Mouse (Mus musculus) MEL (cell line): ENCODE results near the gene Cln5. TPM values are rescaled to one million over a fixed set of nuclear protein-coding genes. Genes with fewer than 3 reads are reported as not detected.

Experiments used
- DNase-seq: peaks from one replicate; pipeline ENCODE4 v3.0.0; 2011; ENCODE audit warnings: low read depth, low spot score
- H3K27ac ChIP-seq: 2 replicates; pipeline ENCODE4 v1.5.1; 2012; ENCODE audit warnings: low read depth, mild to moderate bottlenecking, control low read depth, low read length, moderate library complexity; ENCODE audit not compliant: control insufficient read depth
- H3K27me3 ChIP-seq, 2 experiments: fragments of 150-350 bp in 1 of 2; sonication (generic) in 1 of 2; 2 replicates each; pipeline ENCODE4 v1.6.1; 2012; ENCODE audit warnings: low read length in 2 of 2, mild to moderate bottlenecking in 2 of 2, improper control_type of control experiment in 1 of 2, moderate library complexity in 1 of 2; ENCODE audit not compliant: insufficient read depth in 2 of 2, control insufficient read depth in 1 of 2
- H3K36me3 ChIP-seq, 2 experiments: 2 replicates each; pipeline ENCODE4 v1.6.1; 2012 to 2014; ENCODE audit warnings: low read length in 2 of 2, improper control_type of control experiment in 1 of 2, inconsistent platforms in 1 of 2, mild to moderate bottlenecking in 1 of 2; ENCODE audit not compliant: insufficient read depth in 2 of 2, control insufficient read depth in 1 of 2
- H3K4me1 ChIP-seq, 2 experiments: fragments of 150-350 bp in 1 of 2; sonication (generic) in 1 of 2; 2 replicates each; pipeline ENCODE4 v1.6.1; 2012; ENCODE audit warnings: low read length in 2 of 2, improper control_type of control experiment in 1 of 2, mild to moderate bottlenecking in 1 of 2; ENCODE audit not compliant: insufficient read depth in 2 of 2, control insufficient read depth in 1 of 2
- H3K4me3 ChIP-seq, 2 experiments: fragments of 150-350 bp in 1 of 2; sonication (generic) in 1 of 2; 2 replicates each; pipeline ENCODE4 v1.5.1; 2012; ENCODE audit warnings: low read depth in 2 of 2, low read length in 2 of 2, mild to moderate bottlenecking in 2 of 2, moderate library complexity in 2 of 2, control low read depth in 1 of 2, improper control_type of control experiment in 1 of 2; ENCODE audit not compliant: control insufficient read depth in 1 of 2, insufficient read depth in 1 of 2
- H3K79me2 ChIP-seq: 2 replicates; pipeline ENCODE4 v1.6.1; 2012; ENCODE audit warnings: mild to moderate bottlenecking, low read length, moderate library complexity; ENCODE audit not compliant: control insufficient read depth, poor library complexity, insufficient read depth
- H3K9ac ChIP-seq: 2 replicates; pipeline ENCODE4 v1.6.1; 2012; ENCODE audit warnings: low read depth, mild to moderate bottlenecking, control low read depth, low read length, moderate library complexity; ENCODE audit not compliant: control insufficient read depth, poor library complexity, severe bottlenecking
- H3K9me3 ChIP-seq: fragments of 150-350 bp; sonication (generic); replicated peaks from 2 replicates; pipeline ENCODE4 v1.6.1; 2012; ENCODE audit warnings: mild to moderate bottlenecking, low read length, improper control_type of control experiment, moderate library complexity; ENCODE audit not compliant: insufficient read depth
- CHD2 ChIP-seq: IDR thresholded peaks from 2 replicates; pipeline ENCODE4 v1.6.1; 2011; ENCODE audit warnings: low read length, improper control_type of control experiment
- EP300 ChIP-seq, 2 experiments: IDR thresholded peaks; 2 replicates each; pipeline ENCODE4 v1.6.1; 2011; ENCODE audit warnings: improper control_type of control experiment in 2 of 2, low read length in 2 of 2, low read depth in 1 of 2, mild to moderate bottlenecking in 1 of 2
- GABPA ChIP-seq: IDR thresholded peaks from 2 replicates; pipeline ENCODE4 v1.6.1; 2012; ENCODE audit warnings: low read depth, mild to moderate bottlenecking, inconsistent platforms, low read length, improper control_type of control experiment, moderate library complexity
- GATA1 ChIP-seq: IDR thresholded peaks from 2 replicates; pipeline ENCODE4 v1.6.1; 2011; ENCODE audit warnings: low read depth, low read length, improper control_type of control experiment
- JUND ChIP-seq: IDR thresholded peaks from 2 replicates; pipeline ENCODE4 v1.6.1; 2011; ENCODE audit warnings: low read depth, mild to moderate bottlenecking, improper control_type of control experiment, low read length
- KAT2A ChIP-seq: conservative IDR thresholded peaks from 2 replicates; pipeline ENCODE4 v1.6.1; 2012; ENCODE audit warnings: low read depth, low read length, improper control_type of control experiment, inconsistent platforms
- MAFK ChIP-seq: IDR thresholded peaks from 2 replicates; pipeline ENCODE4 v1.6.1; 2011; ENCODE audit warnings: low read depth, mild to moderate bottlenecking, low read length, improper control_type of control experiment, borderline replicate concordance
- MAX ChIP-seq: IDR thresholded peaks from 2 replicates; pipeline ENCODE4 v1.6.1; 2011; ENCODE audit warnings: low read length, improper control_type of control experiment
- MAZ ChIP-seq: IDR thresholded peaks from 2 replicates; pipeline ENCODE4 v1.6.1; 2012; ENCODE audit warnings: low read depth, mild to moderate bottlenecking, inconsistent platforms, low read length, improper control_type of control experiment
- MEF2A ChIP-seq: IDR thresholded peaks from 2 replicates; pipeline ENCODE4 v1.6.1; 2014; ENCODE audit warnings: low read depth, mild to moderate bottlenecking, inconsistent platforms, low read length, improper control_type of control experiment; ENCODE audit not compliant: poor library complexity, insufficient replicate concordance, severe bottlenecking; ENCODE audit errors: extremely low read depth
- MXI1 ChIP-seq: IDR thresholded peaks from 2 replicates; pipeline ENCODE4 v1.6.1; 2011; ENCODE audit warnings: mild to moderate bottlenecking, low read depth, low read length, improper control_type of control experiment
- MYB ChIP-seq: IDR thresholded peaks from 2 replicates; pipeline ENCODE4 v1.6.1; 2011; ENCODE audit warnings: mild to moderate bottlenecking, low read depth, low read length, improper control_type of control experiment
- MYC ChIP-seq: IDR thresholded peaks from 2 replicates; pipeline ENCODE4 v1.6.1; 2011; ENCODE audit warnings: low read depth, mild to moderate bottlenecking, low read length, improper control_type of control experiment, moderate library complexity
- NRF1 ChIP-seq: IDR thresholded peaks from 2 replicates; pipeline ENCODE4 v1.6.1; 2014; ENCODE audit warnings: low read depth, mild to moderate bottlenecking, inconsistent platforms, low read length, improper control_type of control experiment, moderate library complexity; ENCODE audit not compliant: poor library complexity, insufficient read depth, severe bottlenecking
- RAD21 ChIP-seq: IDR thresholded peaks from 2 replicates; pipeline ENCODE4 v1.6.1; 2011; ENCODE audit warnings: mild to moderate bottlenecking, low read depth, low read length, improper control_type of control experiment
- RCOR1 ChIP-seq: IDR thresholded peaks from 2 replicates; pipeline ENCODE4 v1.6.1; 2012; ENCODE audit warnings: low read depth, mild to moderate bottlenecking, inconsistent platforms, low read length, improper control_type of control experiment
- SMC3 ChIP-seq: IDR thresholded peaks from 2 replicates; pipeline ENCODE4 v1.6.1; 2011; ENCODE audit warnings: low read depth, low read length, improper control_type of control experiment
- TCF12 ChIP-seq: IDR thresholded peaks from 2 replicates; pipeline ENCODE4 v1.6.1; 2014; ENCODE audit warnings: low read depth, mild to moderate bottlenecking, inconsistent platforms, low read length, improper control_type of control experiment, moderate library complexity
- USF1 ChIP-seq: IDR thresholded peaks from 2 replicates; pipeline ENCODE4 v1.6.1; 2014; ENCODE audit warnings: low read depth, mild to moderate bottlenecking, inconsistent platforms, low read length, improper control_type of control experiment, moderate library complexity
- USF2 ChIP-seq, 2 experiments: IDR thresholded peaks; 2 replicates each; pipeline ENCODE4 v1.6.1; 2011 to 2012; ENCODE audit warnings: improper control_type of control experiment in 2 of 2, low read length in 2 of 2, borderline replicate concordance in 1 of 2, inconsistent platforms in 1 of 2, low read depth in 1 of 2, mild to moderate bottlenecking in 1 of 2; ENCODE audit not compliant: insufficient read depth in 1 of 2
- ZMIZ1 ChIP-seq: IDR thresholded peaks from 2 replicates; pipeline ENCODE4 v1.6.1; 2012; ENCODE audit warnings: low read depth, mild to moderate bottlenecking, inconsistent platforms, low read length, improper control_type of control experiment, moderate library complexity
- polyA plus RNA-seq, 2 experiments: library from polyadenylated mRNA; stranded (reverse) in 1 of 2; unstranded in 1 of 2; fragments of >175 nt in 1 of 2; fragments of >200 nt in 1 of 2; gene quantifications; 2 replicates each; pipeline versions ENCODE4 v1.2.1 to v1.2.4; 2012; ENCODE audit warnings: low replicate concordance in 2 of 2, low read depth in 1 of 2; ENCODE audit not compliant: insufficient read length in 2 of 2, insufficient read depth in 1 of 2, missing spikeins in 1 of 2
- total RNA-seq: library from RNA; depleted of rRNA; stranded (reverse); fragments of 300-350 nt; gene quantifications from 2 replicates; pipeline ENCODE4 v1.2.3, GENCODE M21; 2012

Gene Cln5
- total and polyA plus RNA-seq, 3 experiments: 12.3 to 99.4 (median 15.9) TPM

DNA sequence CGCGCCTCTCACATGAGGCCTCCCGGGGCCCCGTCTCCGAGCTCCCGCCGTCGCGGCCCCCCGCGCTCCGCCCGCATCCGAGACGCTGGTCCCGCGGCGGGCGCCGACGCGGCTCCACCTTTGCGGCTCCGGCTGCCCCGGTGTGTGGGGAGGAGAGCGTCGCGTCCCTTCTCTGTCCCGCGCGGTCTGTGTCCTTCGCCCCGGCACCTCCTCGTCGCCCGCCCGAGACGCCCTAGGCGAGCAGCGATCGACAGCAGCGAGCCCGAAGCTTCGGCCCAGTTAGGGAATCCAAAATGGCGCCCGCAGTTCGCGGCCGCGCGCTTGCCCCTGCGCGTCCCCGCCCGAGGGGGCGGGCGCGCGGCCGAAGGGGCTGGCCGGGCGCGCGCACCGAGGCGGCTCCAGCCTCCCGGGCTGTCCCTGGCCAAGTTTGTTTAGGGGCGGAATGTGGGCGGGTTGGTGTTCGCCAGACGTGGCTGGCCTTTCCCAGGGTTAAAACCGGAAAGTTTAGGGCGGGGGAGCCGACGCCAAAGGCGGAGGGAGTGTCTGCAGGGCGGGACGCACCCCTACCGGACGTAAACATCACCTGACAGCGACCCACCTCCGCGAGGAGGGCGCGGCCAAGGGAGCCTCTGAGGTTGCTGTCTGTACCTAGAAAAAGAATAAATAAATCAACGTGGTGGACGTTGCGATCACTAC lies 29.4 kb downstream of the Cln5 start, which contains the start of gene Fbxl3 (continued):
- peak; percentile 39; the same call in 1 of the 2 replicates for TF ChIP-seq NRF1
- peak; percentile 29; the same call in 1 of the 2 replicates for TF ChIP-seq RCOR1
- TF ChIP-seq SMC3: no peak
- no peak for TF ChIP-seq JUND

DNA sequence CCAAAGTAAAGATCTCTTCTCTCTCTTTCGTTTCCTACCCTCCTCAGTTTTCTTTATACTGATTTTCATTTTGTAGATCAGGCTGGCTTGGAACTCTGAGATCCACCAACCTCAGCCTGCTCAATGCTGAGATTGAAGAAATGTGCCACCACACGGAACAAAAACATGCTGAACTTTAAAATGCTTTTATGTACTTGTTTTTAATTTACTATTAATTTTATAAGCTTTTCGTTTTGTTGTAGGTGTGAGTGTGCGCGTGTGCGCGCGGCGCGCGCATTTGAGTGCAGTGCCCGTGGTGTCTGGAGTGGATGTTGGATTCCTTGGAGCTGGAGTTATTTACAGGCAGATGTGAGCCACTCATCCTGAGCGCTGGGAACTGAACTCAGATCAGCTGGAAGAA lies 30.3 kb downstream of the Cln5 start:
- Histone ChIP-seq H3K79me2 (peaks cover 24% of the 10 kb centered on the region), H3K27me3 (no peaks in the 10 kb centered on the region), H3K27ac (no peak overlapping the region), H3K9me3 (no peaks in the 10 kb centered on the region), H3K9ac (no peak overlapping the region)
- TF ChIP-seq USF2 (IDR thresholded peaks at IDR 0.05; ENCODE audit: borderline replicate concordance in 1 of 2, insufficient read depth in 1 of 2, low read depth in 1 of 2, low read length in 2 of 2) (no peak), SMC3 (no peak), MAFK (no peak), TCF12 (no peak), MAX (no peak), MYC (no peak), GATA1 (no peak), USF1 (no peak), RCOR1 (no peak), CHD2 (no peak), MAZ (no peak), KAT2A (no peak), EP300 (IDR thresholded peaks at IDR 0.05; ENCODE audit: low read depth in 1 of 2, low read length in 2 of 2) (no peak)
- TF ChIP-seq, all 39 proteins: peak for 0
- Histone ChIP-seq H3K4me3 (no peak overlapping the region), H3K36me3 (peaks cover 1 to 10% of the 10 kb centered on the region in 2 experiments; a peak in 3 of 4 replicates), H3K4me1 (peaks cover 0 to 4% of the 10 kb centered on the region in 2 experiments; a peak in 1 of 4 replicates)
- no peak for DNase-seq

DNA sequence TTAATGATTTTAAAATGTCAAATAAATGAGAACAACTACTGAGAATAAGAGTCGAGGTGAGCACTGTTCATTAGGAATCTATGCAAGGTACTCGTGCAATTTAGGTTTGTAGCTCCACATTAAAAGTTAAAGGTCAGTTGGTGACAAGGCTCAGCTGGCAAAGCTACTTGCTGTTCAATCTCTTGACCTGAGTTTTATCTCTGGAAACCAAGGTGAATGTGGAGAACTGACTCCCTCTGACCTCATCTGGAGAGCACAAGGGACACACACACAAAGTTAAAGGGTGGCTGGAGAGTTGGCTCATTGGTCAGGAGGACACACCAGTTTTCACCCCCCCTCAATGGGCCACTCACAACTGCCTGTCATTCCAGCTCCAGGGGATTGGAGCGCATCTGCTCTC lies 31.2 kb downstream of the Cln5 start:
- no peaks in the 10 kb centered on the region for H3K27me3 ChIP-seq
- DNase-seq: no peak
- no peak overlapping the region for H3K9ac ChIP-seq
- H3K27ac ChIP-seq: no peak overlapping the region
- H3K9me3 ChIP-seq: no peaks in the 10 kb centered on the region
- peaks cover 1 to 10% of the 10 kb centered on the region in 2 experiments; a peak in 3 of 4 replicates for H3K36me3 ChIP-seq
- H3K79me2 ChIP-seq: peaks cover 19% of the 10 kb centered on the region
- no peak overlapping the region for H3K4me3 ChIP-seq
- TF ChIP-seq GABPA (no peak), MYB (no peak), MAX (no peak), MXI1 (no peak), RAD21 (no peak), MEF2A (no peak), ZMIZ1 (no peak)
- peaks cover 0 to 4% of the 10 kb centered on the region in 2 experiments; a peak in 1 of 4 replicates for H3K4me1 ChIP-seq
